13 mouse cellular contexts compared by ENCODE assay signal in genomic region chr14:27000386-27000785, GRCm38 (mm10). TPM values are rescaled to one million over a fixed set of nuclear protein-coding genes. Genes with fewer than 3 reads are reported as not detected.
DNase-seq lines count a peak whose midpoint lies in the region; ATAC-seq and TF ChIP-seq lines count a peak whose summit lies in the region.
"Had no signal": no experiment of that assay in that cellular context is flagged by ENCODE, and none has a peak within 500 bp of the region (broad histone marks: within the 10 kb centered on the region; RNA-seq: fewer than 3 reads in every experiment).

No protein-coding gene starts in this region.

- H3K9me3 ChIP-seq in hindbrain, embryonic 15.5 days: no peaks in the 10 kb centered on the region
- no peaks in the 10 kb centered on the region for H3K9me3 ChIP-seq in hindbrain, embryonic 14.5 days (ENCODE audit: control insufficient read depth, low read length)
- no peaks in the 10 kb centered on the region for H3K9me3 ChIP-seq in liver, embryonic 15.5 days (replicated peaks)
- H3K9me3 ChIP-seq in intestine, embryonic 15.5 days: no peaks in the 10 kb centered on the region

- H3K4me3 ChIP-seq in hindbrain, embryonic 15.5 days: no peak overlapping the region
- no peak overlapping the region for H3K4me3 ChIP-seq in hindbrain, embryonic 14.5 days (replicated peaks; ENCODE audit: low read length)
- no peak overlapping the region for H3K4me3 ChIP-seq in kidney, adult 2 months (ENCODE audit: insufficient read depth, low read depth, low read length)
- H3K4me3 ChIP-seq in liver, embryonic 15.5 days (replicated peaks): peak overlapping the region; percentile 59
- H3K4me3 ChIP-seq in intestine, embryonic 15.5 days (replicated peaks): no peak overlapping the region
- H3K4me3 ChIP-seq: gastrocnemius, adult 2 months; layer of hippocampus, adult 2 months had no signal

- no peak for ATAC-seq in hindbrain, embryonic 15.5 days (ENCODE audit: low FRiP score, low read depth)
- ATAC-seq in hindbrain, embryonic 14.5 days (ENCODE audit: low FRiP score): no peak
- ATAC-seq in liver, embryonic 15.5 days (ENCODE audit: insufficient read depth): peak; percentile 78
- no peak for ATAC-seq in intestine, embryonic 15.5 days

- 0 out of 2 replicates have a peak, but pooled peaks cover 7% of the 10 kb centered on the region for H3K27me3 ChIP-seq in hindbrain, embryonic 15.5 days
- H3K27me3 ChIP-seq in hindbrain, embryonic 14.5 days (ENCODE audit: control insufficient read depth, insufficient read depth, low read length): 0 out of 2 replicates have a peak, but pooled peaks cover 4% of the 10 kb centered on the region
- H3K27me3 ChIP-seq in kidney, adult 2 months (replicated peaks; ENCODE audit: control insufficient read depth, insufficient read depth, low read length): no peaks in the 10 kb centered on the region
- H3K27me3 ChIP-seq in liver, embryonic 15.5 days: peaks cover 4% of the 10 kb centered on the region; the same call in 1 of the 2 replicates
- H3K27me3 ChIP-seq in intestine, embryonic 15.5 days (replicated peaks): 0 out of 2 replicates have a peak, but pooled peaks cover 3% of the 10 kb centered on the region

- H3K4me2 ChIP-seq in hindbrain, embryonic 15.5 days: peak overlapping the region; percentile 15; the same call in 1 of the 2 replicates
- H3K4me2 ChIP-seq in hindbrain, embryonic 14.5 days (replicated peaks): no peak overlapping the region
- peak overlapping the region; percentile 65 for H3K4me2 ChIP-seq in liver, embryonic 15.5 days
- H3K4me2 ChIP-seq in intestine, embryonic 15.5 days (replicated peaks): no peak overlapping the region

- DNase-seq in hindbrain, embryonic 14.5 days (ENCODE audit: low spot score): no peak
- DNase-seq in c-Kit-positive CD71-positive TER-119-positive erythroid progenitor cells, embryonic 14.5 days (ENCODE audit: low spot score): peak; percentile 56
- DNase-seq in kidney, adult 2 months: peak; percentile 49
- DNase-seq in urinary bladder, adult 18-20 months (ENCODE audit: low spot score in 2 of 2): no peak
- DNase-seq: adrenal gland, postnatal 36 days; gastrocnemius, adult 2 months; thymus, postnatal 25 days had no signal

- H3K36me3 ChIP-seq in hindbrain, embryonic 15.5 days: no peaks in the 10 kb centered on the region
- H3K36me3 ChIP-seq in hindbrain, embryonic 14.5 days (replicated peaks; ENCODE audit: control insufficient read depth, insufficient read depth): no peaks in the 10 kb centered on the region
- H3K36me3 ChIP-seq in kidney, adult 2 months (ENCODE audit: control insufficient read depth, insufficient read depth, low read length): no peaks in the 10 kb centered on the region
- H3K36me3 ChIP-seq in liver, embryonic 15.5 days (replicated peaks): no peaks in the 10 kb centered on the region
- no peaks in the 10 kb centered on the region for H3K36me3 ChIP-seq in intestine, embryonic 15.5 days

- H3K4me1 ChIP-seq in hindbrain, embryonic 15.5 days (replicated peaks): 0 out of 2 replicates have a peak, but pooled peaks cover 4% of the 10 kb centered on the region
- H3K4me1 ChIP-seq in hindbrain, embryonic 14.5 days (replicated peaks; ENCODE audit: control insufficient read depth, insufficient read depth, low read length): 0 out of 2 replicates have a peak, but pooled peaks cover 5% of the 10 kb centered on the region
- no peaks in the 10 kb centered on the region for H3K4me1 ChIP-seq in kidney, adult 2 months (ENCODE audit: control insufficient read depth, insufficient read depth, low read length)
- peaks cover 18% of the 10 kb centered on the region for H3K4me1 ChIP-seq in liver, embryonic 15.5 days (replicated peaks)
- no peaks in the 10 kb centered on the region for H3K4me1 ChIP-seq in intestine, embryonic 15.5 days (replicated peaks)

- no peak overlapping the region for H3K9ac ChIP-seq in hindbrain, embryonic 15.5 days
- H3K9ac ChIP-seq in hindbrain, embryonic 14.5 days: no peak overlapping the region
- H3K9ac ChIP-seq in liver, embryonic 15.5 days: peak overlapping the region; percentile 52
- no peak overlapping the region for H3K9ac ChIP-seq in intestine, embryonic 15.5 days

- 4% methylated on average over 11 of the region's 11 CpGs for WGBS in hindbrain, embryonic 15.5 days
- whole genome bisulfite sequencing in hindbrain, embryonic 14.5 days: 5% methylated on average over 11 of the region's 11 CpGs
- 9% methylated on average over 11 of the region's 11 CpGs for WGBS in kidney, adult 2 months
- 5% methylated on average over 11 of the region's 11 CpGs for WGBS in liver, embryonic 15.5 days (ENCODE audit: insufficient replicate concordance)
- WGBS in intestine, embryonic 15.5 days: 12% methylated on average over 11 of the region's 11 CpGs

- TF ChIP-seq POLR2A in kidney, adult 2 months (IDR thresholded peaks at IDR 0.05; ENCODE audit: low read depth, low read length): no peak

- no peak for TF ChIP-seq CTCF in kidney, adult 2 months (conservative IDR thresholded peaks at IDR 0.05; ENCODE audit: insufficient read depth, insufficient read length, low read depth, low read length)

- no peak overlapping the region for H3K27ac ChIP-seq in hindbrain, embryonic 15.5 days (replicated peaks)
- H3K27ac ChIP-seq in hindbrain, embryonic 14.5 days: no peak overlapping the region
- H3K27ac ChIP-seq in kidney, adult 2 months (ENCODE audit: insufficient read depth, low read depth, low read length): no peak overlapping the region
- 0 out of 2 replicates have a peak overlapping the region, but pooled peaks have one; percentile 19 for H3K27ac ChIP-seq in liver, embryonic 15.5 days (replicated peaks)
- H3K27ac ChIP-seq in intestine, embryonic 15.5 days: no peak overlapping the region
- H3K27ac ChIP-seq: gastrocnemius, adult 2 months; layer of hippocampus, adult 2 months had no signal

RNA-seq across cellular contexts. Expression of gene Hesx1, which starts 6.2 kb away (rescaled TPM):
- polyA plus RNA-seq in hindbrain, embryonic 15.5 days (2015; fragmentation: Nextera tagmentation; extraction: Ambion mirVana): 0.16 and 0.33 TPM in 2 replicates
- polyA plus RNA-seq in hindbrain, embryonic 14.5 days (2014; fragmentation: Nextera tagmentation; extraction: Ambion mirVana): 0.20 TPM in 1 of 2 replicates, not detected in the other
- polyA plus RNA-seq in kidney, adult 2 months (2012; rRNA removed): 0.12 and 0.19 TPM in 2 replicates
- 6.1 and 7.0 TPM in 2 replicates for polyA plus RNA-seq in liver, embryonic 15.5 days (2015; fragmentation: Nextera tagmentation; extraction: Ambion mirVana)
- polyA plus RNA-seq in intestine, embryonic 15.5 days (2015; fragmentation: Nextera tagmentation; extraction: Ambion mirVana): 0.34 and 0.35 TPM in 2 replicates
- polyA plus RNA-seq: lung, embryonic 16.5 days; neural tube, embryonic 11.5 days had no signal

RNA-seq across cellular contexts. Expression of gene Appl1, which starts 29.4 kb away (rescaled TPM):
- 51.5 and 58.6 TPM in 2 replicates for polyA plus RNA-seq in hindbrain, embryonic 15.5 days (2015; fragmentation: Nextera tagmentation; extraction: Ambion mirVana)
- polyA plus RNA-seq in hindbrain, embryonic 14.5 days (2014; fragmentation: Nextera tagmentation; extraction: Ambion mirVana): 69.9 and 70.5 TPM in 2 replicates
- 3.7 and 5.4 TPM in 2 replicates for polyA plus RNA-seq in kidney, adult 2 months (2012; rRNA removed)
- 5.9 and 8.3 TPM in 2 replicates for polyA plus RNA-seq in liver, embryonic 15.5 days (2015; fragmentation: Nextera tagmentation; extraction: Ambion mirVana)
- polyA plus RNA-seq in intestine, embryonic 15.5 days (2015; fragmentation: Nextera tagmentation; extraction: Ambion mirVana): 27.2 and 32.9 TPM in 2 replicates

RNA-seq across cellular contexts. Expression of gene Il17rd, which starts 38.4 kb away (rescaled TPM):
- 2.7 and 3.2 TPM in 2 replicates for polyA plus RNA-seq in hindbrain, embryonic 15.5 days (2015; fragmentation: Nextera tagmentation; extraction: Ambion mirVana)
- 2.8 TPM in 2 replicates for polyA plus RNA-seq in hindbrain, embryonic 14.5 days (2014; fragmentation: Nextera tagmentation; extraction: Ambion mirVana)
- 3.3 and 3.8 TPM in 2 replicates for polyA plus RNA-seq in kidney, adult 2 months (2012; rRNA removed)
- polyA plus RNA-seq in liver, embryonic 15.5 days (2015; fragmentation: Nextera tagmentation; extraction: Ambion mirVana): 0.14 and 0.16 TPM in 2 replicates
- 1.9 and 2.4 TPM in 2 replicates for polyA plus RNA-seq in intestine, embryonic 15.5 days (2015; fragmentation: Nextera tagmentation; extraction: Ambion mirVana)

Comparison
In these comparisons a context has a peak if more than half of its experiments do, and no peak if none do; other contexts are left out.
1. H3K4me2 ChIP-seq: peak in hindbrain, embryonic 15.5 days (single experiment) and liver, embryonic 15.5 days (single experiment); none in hindbrain, embryonic 14.5 days (single experiment) and intestine, embryonic 15.5 days (single experiment).
2. DNase-seq: peak in c-Kit-positive CD71-positive TER-119-positive erythroid progenitor cells, embryonic 14.5 days (single experiment) and kidney, adult 2 months (single experiment); none in hindbrain, embryonic 14.5 days (single experiment) and urinary bladder, adult 18-20 months (0 of 2).